Mouse (Mus musculus): ENCODE data around the gene Gm4969. TPM values are rescaled to one million over a fixed set of nuclear protein-coding genes. Genes with fewer than 3 reads are reported as not detected.

The Gm4969 gene
- polyA plus RNA-seq, 1 experiment from 2014 or later = 8.2 TPM

Small RNAs within 50 kb of the gene (microRNA-seq; reads per million reads assigned to microRNA genes)
- 0.52 reads per million for gene Mir3100

Other genes starting within 250 kb of the Gm4969 start
- 19.2 and 26.6 TPM in 2 replicates for gene Pglyrp1, start 247.0 kb downstream of the Gm4969 start, polyA plus RNA-seq (2015; fragmentation: Nextera tagmentation; extraction: Ambion mirVana)
- gene Ccdc61, start 208.0 kb downstream of the Gm4969 start, polyA plus RNA-seq (2015; fragmentation: Nextera tagmentation; extraction: Ambion mirVana) = 29.9 and 31.9 TPM in 2 replicates
- gene Nova2, start 192.5 kb downstream of the Gm4969 start, polyA plus RNA-seq (2015; fragmentation: Nextera tagmentation; extraction: Ambion mirVana) = 9.4 and 10.6 TPM in 2 replicates
- gene Nanos2, start 131.0 kb downstream of the Gm4969 start, polyA plus RNA-seq (2015; fragmentation: Nextera tagmentation; extraction: Ambion mirVana) = 0.84 and 0.93 TPM in 2 replicates
- gene Mypop, start 127.1 kb downstream of the Gm4969 start, polyA plus RNA-seq (2015; fragmentation: Nextera tagmentation; extraction: Ambion mirVana) = 7.6 and 8.0 TPM in 2 replicates
- gene Irf2bp1, start 114.3 kb downstream of the Gm4969 start, polyA plus RNA-seq (2015; fragmentation: Nextera tagmentation; extraction: Ambion mirVana) = 28.4 and 28.6 TPM in 2 replicates
- 0.31 and 1.3 TPM in 2 replicates for gene Foxa3, start 94.8 kb downstream of the Gm4969 start, polyA plus RNA-seq (2015; fragmentation: Nextera tagmentation; extraction: Ambion mirVana)
- gene Sympk, start 94.0 kb downstream of the Gm4969 start, polyA plus RNA-seq (2015; fragmentation: Nextera tagmentation; extraction: Ambion mirVana) = 26.4 and 28.3 TPM in 2 replicates
- 0.24 TPM in 1 of 2 replicates, not detected in the other for gene Rsph6a, start 63.7 kb downstream of the Gm4969 start, polyA plus RNA-seq (2015; fragmentation: Nextera tagmentation; extraction: Ambion mirVana)
- gene Dmwd, start 42.1 kb downstream of the Gm4969 start, polyA plus RNA-seq (2015; fragmentation: Nextera tagmentation; extraction: Ambion mirVana) = 30.3 and 35.8 TPM in 2 replicates
- gene Dmpk, start 34.5 kb downstream of the Gm4969 start, polyA plus RNA-seq (2015; fragmentation: Nextera tagmentation; extraction: Ambion mirVana) = 10.0 and 14.9 TPM in 2 replicates
- gene Six5, start 23.8 kb downstream of the Gm4969 start, polyA plus RNA-seq (2015; fragmentation: Nextera tagmentation; extraction: Ambion mirVana) = 1.8 and 3.1 TPM in 2 replicates
- 15.5 and 17.0 TPM in 2 replicates for gene Fbxo46, start 1.5 kb upstream of the Gm4969 start, polyA plus RNA-seq (2015; fragmentation: Nextera tagmentation; extraction: Ambion mirVana)
- gene Qpctl, start 30.9 kb upstream of the Gm4969 start, polyA plus RNA-seq (2015; fragmentation: Nextera tagmentation; extraction: Ambion mirVana) = 21.7 and 24.5 TPM in 2 replicates
- gene Snrpd2, start 31.4 kb upstream of the Gm4969 start, polyA plus RNA-seq (2015; fragmentation: Nextera tagmentation; extraction: Ambion mirVana) = 122 and 124 TPM in 2 replicates
- gene Gipr, start 47.8 kb upstream of the Gm4969 start, polyA plus RNA-seq (2015; fragmentation: Nextera tagmentation; extraction: Ambion mirVana) = 1.2 and 2.1 TPM in 2 replicates
- gene Eml2, start 58.1 kb upstream of the Gm4969 start, polyA plus RNA-seq (2015; fragmentation: Nextera tagmentation; extraction: Ambion mirVana) = 11.6 and 13.3 TPM in 2 replicates
- 3.1 and 3.3 TPM in 2 replicates for gene Gpr4, start 94.2 kb upstream of the Gm4969 start, polyA plus RNA-seq (2015; fragmentation: Nextera tagmentation; extraction: Ambion mirVana)
- gene Opa3, start 110.0 kb upstream of the Gm4969 start, polyA plus RNA-seq (2015; fragmentation: Nextera tagmentation; extraction: Ambion mirVana) = 37.8 and 37.9 TPM in 2 replicates
- 40.9 and 55.5 TPM in 2 replicates for gene Vasp, start 153.4 kb upstream of the Gm4969 start, polyA plus RNA-seq (2015; fragmentation: Nextera tagmentation; extraction: Ambion mirVana)
- gene Ppm1n, start 161.7 kb upstream of the Gm4969 start, polyA plus RNA-seq (2015; fragmentation: Nextera tagmentation; extraction: Ambion mirVana) = 1.3 TPM in 2 replicates
- gene Rtn2, start 164.3 kb upstream of the Gm4969 start, polyA plus RNA-seq (2015; fragmentation: Nextera tagmentation; extraction: Ambion mirVana) = 105 and 121 TPM in 2 replicates
- 0.09 and 0.18 TPM in 2 replicates for gene Fosb, start 191.7 kb upstream of the Gm4969 start, polyA plus RNA-seq (2015; fragmentation: Nextera tagmentation; extraction: Ambion mirVana)
- gene Ercc1, start 226.4 kb upstream of the Gm4969 start, polyA plus RNA-seq (2015; fragmentation: Nextera tagmentation; extraction: Ambion mirVana) = 78.5 and 93.5 TPM in 2 replicates
- 22.2 and 23.0 TPM in 2 replicates for gene Cd3eap, start 241.1 kb upstream of the Gm4969 start, polyA plus RNA-seq (2015; fragmentation: Nextera tagmentation; extraction: Ambion mirVana)
- gene Ppp1r13l, start 241.4 kb upstream of the Gm4969 start, polyA plus RNA-seq (2015; fragmentation: Nextera tagmentation; extraction: Ambion mirVana) = 1.9 and 2.1 TPM in 2 replicates

Data from neural tube, embryonic 15.5 days (tissue).